Mouse (Mus musculus) kidney, adult 2 months (tissue): ENCODE results near the gene Agtpbp1. TPM values are rescaled to one million over a fixed set of nuclear protein-coding genes. Genes with fewer than 3 reads are reported as not detected.

Source experiments
- DNase-seq: peaks from one replicate; pipeline ENCODE4 v3.0.0; 2021
- H3K27ac ChIP-seq: fragments of 200-500 bp; 2 replicates; pipeline ENCODE4 v1.5.1; 2012; ENCODE audit warnings: low read depth, low read length, control low read depth, inconsistent platforms; ENCODE audit not compliant: insufficient read depth
- H3K27me3 ChIP-seq: fragments of 200-500 bp; replicated peaks from 2 replicates; pipeline ENCODE4 v1.6.1; 2012; ENCODE audit warnings: mild to moderate bottlenecking, moderate library complexity, low read length, inconsistent platforms; ENCODE audit not compliant: control insufficient read depth, insufficient read depth
- H3K36me3 ChIP-seq: fragments of 200-500 bp; 2 replicates; pipeline ENCODE4 v1.6.1; 2012; ENCODE audit warnings: mild to moderate bottlenecking, moderate library complexity, low read length, inconsistent platforms; ENCODE audit not compliant: control insufficient read depth, insufficient read depth
- H3K4me1 ChIP-seq: fragments of 200-500 bp; 2 replicates; pipeline ENCODE4 v1.6.1; 2011; ENCODE audit warnings: low read length; ENCODE audit not compliant: control insufficient read depth, insufficient read depth
- H3K4me3 ChIP-seq: fragments of 200-500 bp; 2 replicates; pipeline ENCODE4 v1.5.1; 2011; ENCODE audit warnings: mild to moderate bottlenecking, low read depth, low read length, control low read depth; ENCODE audit not compliant: insufficient read depth
- CTCF ChIP-seq: fragments of 200-500 bp; conservative IDR thresholded peaks from 2 replicates; pipeline ENCODE4 v1.5.1; 2011; ENCODE audit warnings: low read depth, mild to moderate bottlenecking, control low read depth, low read length, moderate library complexity, mixed read lengths; ENCODE audit not compliant: insufficient read depth, insufficient read length
- POLR2A ChIP-seq: fragments of 200-500 bp; IDR thresholded peaks from one replicate; pipeline ENCODE4 v1.6.1; 2011; ENCODE audit warnings: low read depth, low read length, control low read depth
- WGBS: fragments of 180-500 bp; shearing (Covaris S2); methylation state at CpG from one replicate; pipeline ENCODE4 v1.1.7; 2018; 5-methylcytosine and 5-hydroxymethylcytosine counted together
- polyA plus RNA-seq: library from polyadenylated mRNA; depleted of rRNA; stranded (reverse); fragments of >200 nt; gene quantifications from 2 replicates; pipeline ENCODE4 v1.2.3, GENCODE M21; 2012

The Agtpbp1 gene
- polyA plus RNA-seq, 1 experiment, result 7.6 TPM

- no peaks in the 10 kb centered on the region for H3K36me3 ChIP-seq
- H3K27me3 ChIP-seq, result no peaks in the 10 kb centered on the region
- DNase-seq, result no peak
- 83% methylated on average over 4 of the region's 4 CpGs for WGBS
- no peak overlapping the region for H3K4me3 ChIP-seq
- H3K27ac ChIP-seq, result no peak overlapping the region
- no peaks in the 10 kb centered on the region for H3K4me1 ChIP-seq
- TF ChIP-seq CTCF (no peak), POLR2A (no peak)
Observed at GRCm38 (mm10) chr13:59518016-59518415, 67.0 kb downstream of the Agtpbp1 start.

- TF ChIP-seq CTCF (peak; percentile 68), POLR2A (no peak)
- Histone ChIP-seq H3K4me1 (no peaks in the 10 kb centered on the region), H3K27me3 (no peaks in the 10 kb centered on the region), H3K4me3 (no peak overlapping the region), H3K36me3 (no peaks in the 10 kb centered on the region; the same call in 1 of the 2 replicates), H3K27ac (no peak overlapping the region)
- peak; percentile 40 for DNase-seq
- 41% methylated on average over 7 of the region's 7 CpGs for WGBS
Observed at GRCm38 (mm10) chr13:59515074-59515473, 70.0 kb downstream of the Agtpbp1 start.

- TF ChIP-seq POLR2A (no peak), CTCF (no peak)
- peak; percentile 29 for DNase-seq
- Histone ChIP-seq H3K27me3 (no peaks in the 10 kb centered on the region), H3K36me3 (no peaks in the 10 kb centered on the region; the same call in 1 of the 2 replicates), H3K27ac (no peak overlapping the region), H3K4me3 (no peak overlapping the region), H3K4me1 (no peaks in the 10 kb centered on the region)
- WGBS, result 50% methylated on average over 10 of the region's 10 CpGs
Observed at GRCm38 (mm10) chr13:59509644-59510366, 75.2 kb downstream of the Agtpbp1 start.

- 76% methylated on average over 4 of the region's 4 CpGs for WGBS
Observed at GRCm38 (mm10) chr13:59508584-59508983, 76.4 kb downstream of the Agtpbp1 start.

GRCm38 (mm10) chr13:59506450-59506849 lies 78.6 kb downstream of the Agtpbp1 start:
- Histone ChIP-seq H3K4me3 (no peak overlapping the region), H3K4me1 (no peaks in the 10 kb centered on the region), H3K27me3 (no peaks in the 10 kb centered on the region), H3K36me3 (no peaks in the 10 kb centered on the region), H3K27ac (no peak overlapping the region)
- 91% methylated on average over 1 of the region's 1 CpGs for WGBS
- no peak for DNase-seq
- TF ChIP-seq POLR2A, result no peak
- TF ChIP-seq CTCF, result no peak

More at GRCm38 (mm10) chr13:59508584-59508983, 76.4 kb downstream of the Agtpbp1 start:
- Histone ChIP-seq H3K4me3 (no peak overlapping the region), H3K36me3 (no peaks in the 10 kb centered on the region; the same call in 1 of the 2 replicates), H3K27ac (no peak overlapping the region), H3K27me3 (no peaks in the 10 kb centered on the region), H3K4me1 (no peaks in the 10 kb centered on the region)
- no peak for DNase-seq
- TF ChIP-seq CTCF (no peak), POLR2A (no peak)

- DNase-seq, result no peak
Observed at GRCm38 (mm10) chr13:59505867-59506266, 79.2 kb downstream of the Agtpbp1 start.

GRCm38 (mm10) chr13:59503581-59503980 lies 81.4 kb downstream of the Agtpbp1 start:
- Histone ChIP-seq H3K36me3 (no peaks in the 10 kb centered on the region), H3K4me1 (no peaks in the 10 kb centered on the region), H3K4me3 (no peak overlapping the region), H3K27me3 (no peaks in the 10 kb centered on the region), H3K27ac (no peak overlapping the region)
- WGBS, result 78% methylated on average over 4 of the region's 4 CpGs
- no peak for DNase-seq
- TF ChIP-seq POLR2A (no peak), CTCF (no peak)

More at GRCm38 (mm10) chr13:59505867-59506266, 79.2 kb downstream of the Agtpbp1 start:
- no peaks in the 10 kb centered on the region for H3K27me3 ChIP-seq
- no peaks in the 10 kb centered on the region for H3K36me3 ChIP-seq
- H3K4me3 ChIP-seq, result no peak overlapping the region
- no peaks in the 10 kb centered on the region for H3K4me1 ChIP-seq
- whole genome bisulfite sequencing, result 82% methylated on average over 4 of the region's 4 CpGs
- no peak overlapping the region for H3K27ac ChIP-seq
- TF ChIP-seq CTCF (no peak), POLR2A (no peak)

- no peak overlapping the region for H3K4me3 ChIP-seq
- no peak for TF ChIP-seq POLR2A
- WGBS, result 77% methylated on average over 6 of the region's 6 CpGs
- no peak overlapping the region for H3K27ac ChIP-seq
- no peaks in the 10 kb centered on the region for H3K4me1 ChIP-seq
- no peaks in the 10 kb centered on the region; the same call in 1 of the 2 replicates for H3K36me3 ChIP-seq
- DNase-seq, result peak; percentile 9
- no peaks in the 10 kb centered on the region for H3K27me3 ChIP-seq
Observed at GRCm38 (mm10) chr13:59499831-59500230, 85.2 kb downstream of the Agtpbp1 start.
